Mouse (Mus musculus) adrenal gland, adult 18-20 months (tissue): ENCODE data around the gene Bdkrb2. TPM values are rescaled to one million over a fixed set of nuclear protein-coding genes. Genes with fewer than 3 reads are reported as not detected.
A peak's percentile ranks its signal among the peaks of the same experiment; 100 is the strongest.

Experiments used
- DNase-seq, 2 experiments: peaks; one replicate each; pipeline ENCODE4 v3.0.0; 2021 to 2022; ENCODE audit warnings: low spot score in 2 of 2
- total RNA-seq, 2 experiments: library from RNA; stranded (reverse); gene quantifications; 1 replicate in 1 of 2; 2 replicates in 1 of 2; pipeline ENCODE4 v1.2.3; 2021

Gene Bdkrb2
- total RNA-seq, 2 experiments from 2014 or later: 11.7 to 14.9 TPM

DNA sequence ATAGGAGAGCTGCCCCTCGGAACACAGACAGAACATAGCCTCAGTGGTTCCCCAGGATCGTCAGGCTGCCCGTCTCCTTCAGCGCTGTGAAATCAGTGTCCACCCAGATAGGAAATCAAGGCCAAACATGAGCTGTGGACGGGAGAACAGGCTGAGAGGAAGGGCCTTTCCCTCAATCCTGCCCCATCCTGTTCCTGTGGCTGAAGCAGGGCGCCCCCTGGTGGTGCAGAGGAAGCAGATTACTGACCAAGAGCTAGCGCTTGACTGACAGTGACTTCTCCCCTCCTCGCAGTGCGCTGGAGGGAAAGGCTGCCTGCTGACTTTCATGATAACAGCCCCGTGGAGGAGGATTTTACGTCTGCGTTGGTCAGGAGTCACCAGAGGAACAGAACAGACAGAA, 21.8 kb downstream of the Bdkrb2 start:
- peak; percentile 74 to 81 for DNase-seq

DNA sequence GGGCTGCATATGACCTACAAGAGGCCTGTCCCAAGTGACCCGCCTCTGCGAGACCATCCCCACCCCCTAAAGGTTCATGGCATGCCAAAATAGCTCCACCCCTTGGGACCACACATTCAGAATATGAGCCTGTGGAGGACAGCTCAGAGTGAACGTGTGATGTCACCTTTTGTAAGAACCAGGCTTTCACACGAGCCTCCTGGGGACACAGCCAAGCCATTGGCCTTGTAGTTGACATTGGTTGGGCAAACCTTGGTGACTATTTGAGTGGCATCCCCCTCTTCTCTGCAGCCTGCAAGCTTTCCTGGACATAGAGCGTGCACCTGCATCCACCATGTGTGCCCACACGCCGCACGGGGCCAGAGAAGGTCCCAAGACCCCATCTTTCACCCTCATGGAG, 24.5 kb downstream of the Bdkrb2 start:
- DNase-seq: no peak

GRCm38 (mm10) chr12:105590786-105591185, 27.8 kb downstream of the Bdkrb2 start:
- DNase-seq: no peak

DNA sequence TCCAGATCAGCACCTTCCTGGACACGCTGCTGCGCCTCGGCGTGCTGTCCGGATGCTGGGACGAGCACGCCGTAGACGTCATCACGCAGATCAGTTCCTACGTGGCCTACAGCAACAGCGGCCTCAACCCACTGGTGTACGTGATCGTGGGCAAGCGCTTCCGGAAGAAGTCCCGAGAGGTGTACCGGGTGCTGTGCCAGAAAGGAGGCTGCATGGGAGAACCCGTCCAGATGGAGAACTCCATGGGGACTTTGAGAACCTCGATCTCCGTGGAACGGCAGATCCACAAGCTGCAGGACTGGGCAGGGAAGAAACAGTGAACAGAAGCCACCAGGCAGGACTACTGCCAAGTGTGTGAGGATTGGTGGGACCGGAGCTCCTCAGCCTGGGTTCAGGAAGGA, 29.3 kb downstream of the Bdkrb2 start:
- no peak for DNase-seq

- DNase-seq: no peak
These were observed 30.4 kb downstream of the Bdkrb2 start for GRCm38 (mm10) chr12:105593471-105593870.

- DNase-seq: no peak
These were observed 34.1 kb downstream of the Bdkrb2 start for GRCm38 (mm10) chr12:105597135-105597534.

- no peak for DNase-seq
These were observed 35.5 kb downstream of the Bdkrb2 start for GRCm38 (mm10) chr12:105598503-105598902.

- no peak for DNase-seq
These were observed 36.1 kb downstream of the Bdkrb2 start for GRCm38 (mm10) chr12:105599098-105599497.

DNA sequence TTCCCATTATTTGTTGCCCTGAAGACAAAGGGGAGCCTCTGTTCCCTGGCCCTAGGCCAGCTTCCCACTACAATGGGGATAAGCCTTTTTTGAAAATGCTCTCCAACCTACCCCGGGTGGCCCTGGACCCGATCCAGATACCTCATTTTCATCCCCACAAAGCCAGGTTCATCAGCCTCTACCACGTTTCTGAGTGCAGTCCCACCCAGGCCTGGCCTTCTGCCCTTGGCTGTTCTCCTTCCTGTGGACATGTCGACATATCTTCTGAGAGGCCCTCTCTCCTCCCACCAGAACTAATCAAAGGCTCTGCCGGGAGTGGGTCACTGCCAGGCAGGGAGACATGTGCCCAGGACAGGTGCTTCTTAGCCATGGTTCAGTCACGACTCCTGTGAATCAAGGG, 38.6 kb downstream of the Bdkrb2 start:
- no peak for DNase-seq

GRCm38 (mm10) chr12:105602581-105603210, 39.7 kb downstream of the Bdkrb2 start, which contains the start of gene Bdkrb1:
Gene Bdkrb1 (plus strand): TSS chr12:105603085.
- no peak for DNase-seq

GRCm38 (mm10) chr12:105603904-105604303, 40.9 kb downstream of the Bdkrb2 start:
- no peak for DNase-seq

DNA sequence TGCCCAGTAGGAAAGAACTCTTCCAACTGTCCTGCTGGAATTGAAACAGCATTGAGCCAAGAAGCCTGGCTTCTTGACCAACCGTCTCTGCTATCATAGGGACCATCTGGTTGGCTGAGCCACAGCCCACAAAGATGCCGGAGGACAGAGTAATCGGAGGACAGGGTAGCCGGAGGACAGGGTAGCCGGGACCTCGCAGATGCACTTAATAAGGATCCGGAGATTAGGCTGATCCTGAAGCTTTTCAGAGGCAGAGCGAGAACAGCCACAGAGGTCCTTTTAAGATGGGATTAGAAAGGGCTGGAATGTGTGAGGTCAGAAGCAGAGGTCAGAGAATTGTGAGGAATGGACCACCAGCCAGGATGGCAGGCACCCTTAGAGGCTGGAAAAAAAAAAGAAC, 42.2 kb downstream of the Bdkrb2 start:
- DNase-seq: no peak

GRCm38 (mm10) chr12:105606881-105607280, 43.9 kb downstream of the Bdkrb2 start:
- DNase-seq: no peak

DNA sequence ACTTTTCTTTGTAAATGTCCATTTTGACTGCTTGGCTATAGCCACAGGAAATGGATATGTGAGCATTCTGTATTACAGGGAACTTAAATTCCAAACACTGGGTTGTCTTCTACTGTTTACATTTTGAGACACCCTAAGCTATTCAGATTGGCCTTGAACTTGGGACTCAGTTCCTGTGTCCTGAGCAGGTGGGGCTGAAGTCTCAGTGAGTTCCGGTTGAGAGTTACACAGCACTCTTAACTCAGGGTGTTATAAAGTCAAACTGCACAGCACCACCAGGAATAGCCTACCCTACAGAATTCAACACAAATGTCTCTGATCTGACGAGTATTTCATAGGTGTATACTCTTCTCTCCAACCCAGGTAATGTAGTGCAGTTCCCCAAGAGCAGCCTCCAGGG, 48.0 kb downstream of the Bdkrb2 start:
- no peak for DNase-seq

GRCm38 (mm10) chr12:105611748-105612147, 48.7 kb downstream of the Bdkrb2 start:
- DNase-seq: peak; percentile 38 to 53

DNA sequence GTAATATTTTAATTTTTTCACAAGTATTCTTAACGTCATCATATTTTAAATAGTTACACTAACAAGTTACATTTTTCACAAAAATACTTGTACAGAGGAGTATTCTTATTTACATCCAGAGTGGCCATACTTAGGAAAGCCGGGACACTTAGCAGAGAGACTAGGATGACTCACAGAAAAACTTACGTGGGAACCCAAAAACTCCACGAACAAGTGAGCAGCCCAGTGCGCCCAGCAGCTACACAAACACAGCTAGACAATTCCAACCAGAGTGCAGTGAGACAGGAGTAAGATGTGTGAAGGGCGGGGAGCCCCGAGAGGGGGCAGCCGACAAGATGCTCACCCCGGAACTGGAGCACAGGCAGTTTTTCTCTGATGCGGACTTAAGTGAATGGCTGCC, 50.5 kb downstream of the Bdkrb2 start:
- no peak for DNase-seq

DNA sequence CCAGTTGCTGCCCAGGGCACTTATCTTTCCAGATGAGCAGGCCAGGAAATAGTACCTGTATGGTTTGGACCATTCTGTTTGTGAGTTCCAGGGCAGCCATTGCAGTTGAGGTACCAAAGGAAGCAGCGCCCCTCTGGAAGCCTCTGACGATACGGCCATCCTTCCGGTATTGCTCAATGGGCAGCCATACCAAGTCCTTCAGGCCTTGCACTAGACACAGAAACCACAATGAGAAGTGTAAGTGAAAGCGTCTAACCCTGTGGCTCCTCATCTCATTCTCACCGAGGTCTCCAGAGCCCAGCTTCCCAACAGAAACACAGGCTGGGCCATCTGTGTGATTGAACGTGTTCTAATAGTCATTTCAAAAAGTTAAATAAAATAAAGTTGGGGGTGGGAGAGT, 59.0 kb downstream of the Bdkrb2 start:
- no peak for DNase-seq

GRCm38 (mm10) chr12:105622981-105623539, 60.0 kb downstream of the Bdkrb2 start:
- no peak for DNase-seq

- no peak for DNase-seq
These were observed 62.8 kb downstream of the Bdkrb2 start for GRCm38 (mm10) chr12:105625798-105626197.

DNA sequence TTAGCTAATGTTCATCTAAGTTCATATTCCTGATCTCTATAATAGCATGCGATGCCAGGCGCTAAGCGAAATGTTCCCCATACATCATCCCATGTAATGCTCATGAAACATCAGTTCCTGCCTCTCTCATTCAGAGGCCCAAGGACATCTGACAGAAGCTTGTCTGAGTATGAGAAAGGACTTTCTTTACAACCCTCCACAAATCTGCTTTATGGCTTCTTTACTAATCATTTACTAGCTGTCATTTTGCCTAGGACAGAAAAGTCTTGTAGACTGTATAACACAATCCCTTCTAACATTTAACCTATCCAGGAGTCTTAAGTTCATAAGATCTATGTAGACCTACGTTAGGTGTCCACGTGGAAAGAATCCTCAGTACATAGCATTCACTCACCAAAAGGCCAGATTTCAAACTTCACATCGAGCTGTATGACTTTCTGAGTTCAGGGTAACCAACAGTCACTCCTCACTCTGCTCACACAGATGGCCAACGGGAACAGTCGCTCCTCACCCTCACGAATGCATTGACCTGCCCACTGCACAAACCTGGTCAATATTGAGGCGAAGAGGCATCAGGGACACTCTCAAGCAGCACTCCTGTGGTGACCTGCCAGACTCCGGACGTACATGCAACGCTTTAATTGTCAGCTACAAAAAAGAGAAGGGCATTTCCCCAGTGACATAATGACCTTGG, 71.5 kb downstream of the Bdkrb2 start:
- no peak for DNase-seq

DNA sequence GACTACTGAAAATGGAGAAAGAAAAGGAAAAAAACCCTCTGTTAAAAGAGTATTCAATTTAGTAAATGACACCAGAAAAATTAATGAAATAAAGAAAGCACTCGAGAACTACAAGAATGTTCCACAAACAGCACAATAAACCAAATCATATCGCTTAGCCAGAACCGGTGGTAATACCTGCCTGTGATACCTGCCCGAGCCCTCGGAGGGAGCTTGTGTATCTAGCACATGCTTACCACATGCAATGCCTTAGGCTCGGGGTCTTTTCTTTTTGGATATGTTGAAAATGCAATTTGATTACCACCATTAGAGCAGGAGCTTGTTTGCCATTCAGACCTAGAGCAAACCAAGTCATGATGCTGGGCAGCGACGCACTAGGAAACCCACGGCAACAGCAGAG, 73.5 kb downstream of the Bdkrb2 start:
- no peak for DNase-seq

DNA sequence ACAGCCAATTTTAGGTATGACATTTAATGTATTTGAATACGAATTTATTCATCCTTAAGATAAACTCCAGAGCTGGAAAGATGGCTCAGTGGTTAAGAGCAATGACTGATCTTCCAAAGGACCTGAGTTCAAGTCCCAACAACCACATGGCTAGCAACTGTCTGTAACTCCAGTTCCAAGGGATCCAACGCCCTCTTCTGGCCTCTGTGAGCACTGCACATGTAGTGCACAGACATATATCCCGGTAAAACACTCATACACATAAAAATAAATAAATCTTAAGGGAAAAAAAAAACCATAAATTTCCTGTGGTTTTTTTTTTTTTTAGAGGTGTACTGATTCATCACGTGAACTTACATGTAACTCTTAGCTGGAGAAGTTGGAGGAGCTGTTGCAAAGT, 74.5 kb downstream of the Bdkrb2 start:
- DNase-seq: no peak
